Mouse (Mus musculus) liver, embryonic 14.5 days (tissue): Measurements from ENCODE around the gene Rbm38. TPM values are rescaled to one million over a fixed set of nuclear protein-coding genes. Genes with fewer than 3 reads are reported as not detected.

Experiments used
- ATAC-seq: fragments of 200-750 bp; cut with Nextera tagmentation; 2 replicates; pipeline ENCODE4 v1.8.0; 2017; ENCODE audit warnings: moderate number of reproducible peaks, mild to moderate bottlenecking, moderate library complexity; ENCODE audit not compliant: insufficient read depth
- DNase-seq, 3 experiments: peaks; one replicate each; pipeline ENCODE4 v3.0.0-alpha.2; 2012 to 2013; ENCODE audit warnings: low read depth in 3 of 3, low spot score in 3 of 3
- H3K27ac ChIP-seq: fragments of 300-500 bp; sonication (generic); 2 replicates; pipeline ENCODE4 v1.5.1; 2014; ENCODE audit warnings: moderate library complexity, mild to moderate bottlenecking, control low read depth, inconsistent platforms
- H3K27me3 ChIP-seq: fragments of 300-500 bp; sonication (generic); 2 replicates; pipeline ENCODE4 v1.6.1; 2014; ENCODE audit warnings: mild to moderate bottlenecking, low read length, moderate library complexity; ENCODE audit not compliant: control insufficient read depth, insufficient read depth
- H3K36me3 ChIP-seq: fragments of 300-500 bp; sonication (generic); replicated peaks from 2 replicates; pipeline ENCODE4 v1.6.1; 2014; ENCODE audit warnings: low read depth; ENCODE audit not compliant: control insufficient read depth, insufficient read depth
- H3K4me1 ChIP-seq, 2 experiments: fragments of 200-500 bp in 1 of 2; fragments of 300-500 bp in 1 of 2; sonication (generic) in 1 of 2; replicated peaks; 2 replicates each; pipeline ENCODE4 v1.6.1; 2012 to 2014; ENCODE audit warnings: antibody characterized with exemption in 1 of 2, inconsistent platforms in 1 of 2, low read length in 1 of 2; ENCODE audit not compliant: control insufficient read depth in 2 of 2, insufficient read depth in 2 of 2
- H3K4me2 ChIP-seq: fragments of 300-500 bp; sonication (generic); 2 replicates; pipeline ENCODE4 v1.6.1; 2014; ENCODE audit warnings: low read depth, mild to moderate bottlenecking, control low read depth, moderate library complexity
- H3K4me3 ChIP-seq, 2 experiments: fragments of 200-500 bp in 1 of 2; fragments of 300-500 bp in 1 of 2; sonication (generic) in 1 of 2; 2 replicates each; pipeline ENCODE4 v1.5.1; 2012 to 2014; ENCODE audit warnings: low read depth in 2 of 2, low read length in 2 of 2, mild to moderate bottlenecking in 2 of 2, control low read depth in 1 of 2, inconsistent platforms in 1 of 2, moderate library complexity in 1 of 2; ENCODE audit not compliant: insufficient read depth in 1 of 2
- H3K9ac ChIP-seq: fragments of 300-500 bp; sonication (generic); replicated peaks from 2 replicates; pipeline ENCODE4 v1.6.1; 2014; ENCODE audit warnings: mild to moderate bottlenecking, control low read depth, moderate library complexity
- H3K9me3 ChIP-seq: fragments of 300-500 bp; sonication (generic); 2 replicates; pipeline ENCODE4 v1.6.1; 2016; ENCODE audit warnings: low read length, mixed read lengths; ENCODE audit not compliant: control insufficient read depth
- CTCF ChIP-seq: IDR thresholded peaks from 2 replicates; pipeline ENCODE4 v1.5.1; 2016; ENCODE audit warnings: antibody characterized with exemption, low read depth, control low read depth
- EP300 ChIP-seq: IDR thresholded peaks from 2 replicates; pipeline ENCODE4 v1.6.1; 2016; ENCODE audit warnings: antibody characterized with exemption, low read depth
- WGBS: fragments of 180-500 bp; shearing (Covaris S2); extraction: QIAGEN DNeasy Blood & Tissue Kit; methylation state at CpG from one replicate; pipeline ENCODE4 v1.1.7; 2014; ENCODE audit not compliant: insufficient replicate concordance; 5-methylcytosine and 5-hydroxymethylcytosine counted together
- polyA plus RNA-seq, 2 experiments: library from polyadenylated mRNA; depleted of rRNA in 1 of 2; stranded (reverse) in 1 of 2; unstranded in 1 of 2; fragments of >200 nt; fragmentation: Nextera tagmentation in 1 of 2; extraction: Ambion mirVana in 1 of 2; gene quantifications; 2 replicates each; pipeline versions ENCODE4 v1.2.1 to v1.2.3; 2012 to 2014

The Rbm38 gene
- 274 and 315 TPM in 2 replicates for polyA plus RNA-seq (2012; rRNA removed)
- 270 and 320 TPM in 2 replicates for polyA plus RNA-seq (2014; fragmentation: Nextera tagmentation; extraction: Ambion mirVana)

GRCm38 (mm10) chr2:173020430-173020829 lies at the start of gene Rbm38:
Gene Rbm38, plus strand, starts transcription at chr2:173020498.
- no peak for TF ChIP-seq CTCF
- TF ChIP-seq EP300, result no peak
- peaks cover 32% of the 10 kb centered on the region for H3K36me3 ChIP-seq
- ATAC-seq (no peak), DNase-seq (no peak)
- H3K9ac ChIP-seq, result peak within 1 kb of the TSS; percentile 56
- no peaks in the 10 kb centered on the region for H3K27me3 ChIP-seq
- H3K4me3 ChIP-seq, result peak within 1 kb of the TSS; percentile 57 to 88
- peaks cover 51 to 53% of the 10 kb centered on the region in 2 experiments for H3K4me1 ChIP-seq
- WGBS, result 40% methylated on average over 11 of the region's 11 CpGs
- H3K9me3 ChIP-seq, result no peaks in the 10 kb centered on the region
- peak within 1 kb of the TSS; percentile 96 for H3K4me2 ChIP-seq
- H3K27ac ChIP-seq, result peak within 1 kb of the TSS; percentile 25

GRCm38 (mm10) chr2:172971865-172972264 lies 48.4 kb upstream of the Rbm38 start:
- H3K27ac ChIP-seq, result no peak overlapping the region
- H3K9me3 ChIP-seq, result no peaks in the 10 kb centered on the region
- TF ChIP-seq EP300 (no peak), CTCF (no peak)
- no peak overlapping the region for H3K9ac ChIP-seq
- no peaks in the 10 kb centered on the region for H3K4me1 ChIP-seq
- no peak for ATAC-seq
- no peak for DNase-seq
- WGBS, result 62% methylated on average over 2 of the region's 2 CpGs
- H3K36me3 ChIP-seq, result no peaks in the 10 kb centered on the region
- H3K4me2 ChIP-seq, result no peak overlapping the region
- no peaks in the 10 kb centered on the region for H3K27me3 ChIP-seq
- no peak overlapping the region for H3K4me3 ChIP-seq

GRCm38 (mm10) chr2:172973806-172974565 lies 46.3 kb upstream of the Rbm38 start:
- Histone ChIP-seq H3K36me3 (no peaks in the 10 kb centered on the region), H3K27me3 (no peaks in the 10 kb centered on the region), H3K4me2 (no peak overlapping the region), H3K9me3 (no peaks in the 10 kb centered on the region), H3K9ac (no peak overlapping the region), H3K4me3 (no peak overlapping the region), H3K4me1 (0 out of 4 replicates have a peak, but pooled peaks cover 0 to 2% of the 10 kb centered on the region in 2 experiments), H3K27ac (no peak overlapping the region)
- WGBS, result 25% methylated on average over 7 of the region's 7 CpGs
- TF ChIP-seq CTCF, result no peak
- TF ChIP-seq EP300, result no peak
- DNase-seq (no peak), ATAC-seq (no peak)

GRCm38 (mm10) chr2:172974701-172975100 lies 45.6 kb upstream of the Rbm38 start:
- no peak overlapping the region for H3K4me2 ChIP-seq
- no peak overlapping the region for H3K4me3 ChIP-seq
- 0 out of 4 replicates have a peak, but pooled peaks cover 0 to 2% of the 10 kb centered on the region in 2 experiments for H3K4me1 ChIP-seq
- WGBS, result 59% methylated on average over 7 of the region's 7 CpGs
- no peak overlapping the region for H3K9ac ChIP-seq
- H3K36me3 ChIP-seq, result no peaks in the 10 kb centered on the region
- H3K9me3 ChIP-seq, result no peaks in the 10 kb centered on the region
- ATAC-seq (no peak), DNase-seq (no peak)
- TF ChIP-seq EP300 (no peak), CTCF (no peak)
- no peak overlapping the region for H3K27ac ChIP-seq
- no peaks in the 10 kb centered on the region for H3K27me3 ChIP-seq

GRCm38 (mm10) chr2:172975159-172975558 lies 45.1 kb upstream of the Rbm38 start:
- WGBS, result 63% methylated on average over 6 of the region's 6 CpGs
- Histone ChIP-seq H3K9me3 (no peaks in the 10 kb centered on the region), H3K27me3 (no peaks in the 10 kb centered on the region), H3K9ac (no peak overlapping the region), H3K27ac (no peak overlapping the region), H3K4me1 (0 out of 4 replicates have a peak, but pooled peaks cover 0 to 2% of the 10 kb centered on the region in 2 experiments), H3K4me3 (no peak overlapping the region), H3K4me2 (no peak overlapping the region), H3K36me3 (no peaks in the 10 kb centered on the region)
- no peak for DNase-seq
- no peak for ATAC-seq
- TF ChIP-seq CTCF, result no peak
